Mouse (Mus musculus) forebrain, embryonic 12.5 days (tissue): ENCODE measurements at regions not wholly inside any gene's neighbourhood (a gene's known extent, or its start where the extent isn't known, plus 50 kb on each side); places are given as distances from the start of the nearest gene placed in this dataset.
A peak's percentile ranks its signal among the peaks of the same experiment; 100 is the strongest.
"Not testable (repeated sequence)": the region's sequence is repeated elsewhere in the genome, so short reads cannot be mapped to it uniquely, and the experiment has no call there.

ENCODE experiments used
- ATAC-seq: fragments of 200-750 bp; cut with Nextera tagmentation; 2 replicates; pipeline ENCODE4 v1.8.0; 2017; ENCODE audit warnings: moderate TSS enrichment; ENCODE audit not compliant: low FRiP score
- H3K27ac ChIP-seq: fragments of 300-500 bp; sonication (generic); 2 replicates; pipeline ENCODE4 v1.5.1; 2016; ENCODE audit warnings: mild to moderate bottlenecking
- H3K27me3 ChIP-seq: fragments of 300-500 bp; sonication (generic); 2 replicates; pipeline ENCODE4 v1.6.1; 2016; ENCODE audit warnings: mild to moderate bottlenecking
- H3K36me3 ChIP-seq: fragments of 300-500 bp; sonication (generic); replicated peaks from 2 replicates; pipeline ENCODE4 v1.6.1; 2016; ENCODE audit warnings: mild to moderate bottlenecking
- H3K4me1 ChIP-seq: fragments of 300-500 bp; sonication (generic); 2 replicates; pipeline ENCODE4 v1.6.1; 2016
- H3K4me2 ChIP-seq: fragments of 300-500 bp; sonication (generic); 2 replicates; pipeline ENCODE4 v1.6.1; 2016; ENCODE audit warnings: mild to moderate bottlenecking, moderate library complexity
- H3K4me3 ChIP-seq: fragments of 300-500 bp; sonication (generic); replicated peaks from 2 replicates; pipeline ENCODE4 v1.5.1; 2016; ENCODE audit warnings: mild to moderate bottlenecking
- H3K9ac ChIP-seq: fragments of 300-500 bp; sonication (generic); 2 replicates; pipeline ENCODE4 v1.6.1; 2016; ENCODE audit warnings: mild to moderate bottlenecking
- H3K9me3 ChIP-seq: fragments of 300-500 bp; sonication (generic); 2 replicates; pipeline ENCODE4 v1.6.1; 2016
- WGBS: fragments of 180-500 bp; shearing (Covaris S2); methylation state at CpG from one replicate; pipeline ENCODE4 v1.1.7; 2016; 5-methylcytosine and 5-hydroxymethylcytosine counted together

DNA sequence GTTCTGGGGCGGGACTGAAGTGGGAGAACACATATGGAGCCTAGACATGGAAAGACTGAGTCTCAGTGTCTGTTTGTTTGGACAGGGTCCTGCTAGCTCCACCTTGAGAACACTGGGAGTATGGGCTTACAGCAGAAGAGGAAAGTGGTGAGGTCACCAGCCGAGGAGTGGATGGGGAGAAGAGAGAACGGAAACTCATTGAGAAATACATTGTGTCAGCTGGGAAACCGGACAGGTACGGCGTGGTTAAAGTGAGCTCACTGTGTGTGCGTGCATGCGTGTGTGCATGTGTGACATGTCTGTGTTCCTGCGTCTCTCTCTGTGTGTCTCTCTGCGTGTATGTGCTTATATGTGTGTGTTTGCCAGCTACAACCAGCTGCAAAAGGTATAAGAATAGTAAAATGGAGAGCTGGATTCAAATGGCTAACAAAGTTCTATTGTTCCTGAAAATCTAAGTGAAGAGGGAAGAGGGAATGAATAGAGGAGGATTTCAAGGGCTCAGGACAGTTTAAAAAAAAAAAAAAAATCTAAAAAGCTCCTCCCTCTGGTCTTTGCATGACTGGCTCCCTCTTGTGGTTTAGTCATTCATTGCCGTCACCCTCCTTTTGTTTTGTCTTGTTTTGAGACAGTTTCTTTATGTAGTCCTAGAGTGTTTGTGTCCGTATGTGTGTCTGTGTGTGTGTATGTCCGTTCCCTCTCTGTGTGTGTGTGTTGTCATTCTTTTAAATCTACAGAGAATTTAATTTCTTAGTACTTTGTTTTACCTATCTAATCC lies 52.0 kb upstream of the Ak4 start:
- 62% methylated on average over 13 of the region's 13 CpGs for WGBS
- no peaks in the 10 kb centered on the region for H3K9me3 ChIP-seq

DNA sequence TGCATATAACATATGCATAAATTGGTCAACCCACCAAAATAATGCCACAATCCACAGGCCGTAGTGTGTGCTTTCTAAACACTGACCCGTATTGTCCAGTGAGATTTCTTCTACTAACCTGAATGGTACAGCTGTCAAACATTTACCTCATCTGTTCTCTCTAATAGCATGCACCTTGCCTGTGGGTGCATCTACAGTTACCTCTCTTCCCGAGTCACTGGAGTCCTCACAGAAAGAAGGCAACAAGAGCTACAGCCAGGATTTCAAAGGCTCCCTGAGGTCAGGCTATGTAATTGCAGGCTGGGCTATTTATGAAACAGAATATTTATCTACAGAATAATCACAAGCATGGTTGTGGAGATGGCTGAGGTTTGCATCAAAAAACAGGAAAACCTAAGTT lies 53.8 kb upstream of the Ak4 start:
- Histone ChIP-seq H3K4me3 (no peak overlapping the region), H3K27me3 (no peaks in the 10 kb centered on the region), H3K4me1 (no peaks in the 10 kb centered on the region), H3K9me3 (no peaks in the 10 kb centered on the region), H3K4me2 (no peak overlapping the region), H3K9ac (no peak overlapping the region), H3K27ac (no peak overlapping the region), H3K36me3 (no peaks in the 10 kb centered on the region)
- 87% methylated on average over 3 of the region's 3 CpGs for WGBS
- ATAC-seq: no peak

More for the DNA sequence above, 52.0 kb upstream of the Ak4 start:
- Histone ChIP-seq H3K9ac (no peak overlapping the region), H3K27me3 (no peaks in the 10 kb centered on the region), H3K27ac (no peak overlapping the region), H3K4me1 (no peaks in the 10 kb centered on the region), H3K4me2 (no peak overlapping the region), H3K4me3 (no peak overlapping the region), H3K36me3 (no peaks in the 10 kb centered on the region)
- peak; percentile 33; the same call in 1 of the 2 replicates for ATAC-seq

DNA sequence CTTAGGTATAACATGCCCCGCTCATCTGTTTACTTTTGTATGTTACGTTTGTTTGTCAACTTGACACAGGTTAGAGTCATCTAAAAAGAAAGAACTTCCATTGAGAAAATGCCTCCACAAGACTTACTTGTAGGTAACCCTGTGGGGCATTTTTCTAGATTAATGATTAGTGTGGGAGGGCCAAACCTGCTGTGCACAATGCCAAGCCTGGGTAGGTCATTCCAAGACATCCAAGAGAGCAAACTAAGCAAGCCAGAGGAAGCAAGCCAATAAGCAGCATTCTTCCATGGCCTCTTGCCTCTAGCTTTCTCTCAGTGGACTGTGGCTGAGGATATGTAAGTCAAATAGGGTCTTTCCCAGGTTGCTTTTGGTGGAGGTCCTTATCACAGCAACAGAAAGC lies 54.4 kb upstream of the Ak4 start:
- WGBS: 92% methylated on average over 2 of the region's 2 CpGs
- Histone ChIP-seq H3K4me3 (no peak overlapping the region), H3K27ac (no peak overlapping the region), H3K27me3 (no peaks in the 10 kb centered on the region), H3K4me2 (no peak overlapping the region), H3K36me3 (no peaks in the 10 kb centered on the region), H3K9me3 (no peaks in the 10 kb centered on the region), H3K9ac (no peak overlapping the region), H3K4me1 (no peaks in the 10 kb centered on the region)
- no peak for ATAC-seq

DNA sequence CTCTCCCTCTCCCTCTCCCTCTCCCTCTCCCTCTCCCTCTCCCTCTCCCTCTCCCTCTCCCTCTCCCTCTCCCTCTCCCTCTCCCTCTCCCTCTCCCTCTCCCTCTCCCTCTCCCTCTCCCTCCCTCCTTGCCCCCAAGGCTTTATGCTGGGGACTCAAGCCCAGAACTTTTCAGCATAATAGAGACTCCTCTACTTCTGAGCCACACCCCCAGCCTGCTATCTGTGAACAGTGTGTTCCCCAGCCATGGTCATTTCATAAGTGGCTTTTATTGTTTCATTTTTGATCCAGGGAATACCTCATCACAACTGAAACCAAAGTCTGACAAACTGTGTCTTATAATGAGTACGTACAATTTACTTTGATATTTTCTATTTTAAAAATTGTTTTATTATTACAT lies 55.8 kb upstream of the Ak4 start:
- not testable (repeated sequence) for ATAC-seq, H3K27me3 ChIP-seq, H3K4me2 ChIP-seq, H3K4me1 ChIP-seq, H3K36me3 ChIP-seq, H3K27ac ChIP-seq, H3K9me3 ChIP-seq, H3K9ac ChIP-seq, H3K4me3 ChIP-seq
- 96% methylated on average over 1 of the region's 1 CpGs for WGBS

DNA sequence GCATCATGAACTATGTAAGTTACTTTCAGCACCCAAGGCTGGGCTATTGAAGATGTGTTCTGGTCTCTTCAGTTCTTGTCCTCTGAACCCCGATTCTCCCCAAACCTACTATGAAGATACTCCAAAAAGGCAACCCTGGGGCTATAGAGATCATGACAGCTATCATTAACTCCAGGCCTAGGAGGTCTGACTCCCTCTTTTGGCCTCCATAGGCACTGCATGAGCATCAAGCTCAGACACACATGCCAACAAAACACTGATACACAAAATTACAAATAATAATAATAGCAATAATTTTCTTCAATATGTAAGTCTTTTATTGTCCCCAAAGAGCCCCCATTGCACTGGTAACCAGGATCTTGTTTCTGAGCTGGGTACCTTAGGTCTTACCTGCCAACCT lies 57.3 kb upstream of the Ak4 start:
- no peak for ATAC-seq
- Histone ChIP-seq H3K4me3 (no peak overlapping the region), H3K9me3 (no peaks in the 10 kb centered on the region), H3K4me1 (peaks cover 9% of the 10 kb centered on the region), H3K9ac (no peak overlapping the region), H3K36me3 (no peaks in the 10 kb centered on the region), H3K4me2 (no peak overlapping the region), H3K27me3 (no peaks in the 10 kb centered on the region), H3K27ac (no peak overlapping the region)
- WGBS: 93% methylated on average over 1 of the region's 1 CpGs

DNA sequence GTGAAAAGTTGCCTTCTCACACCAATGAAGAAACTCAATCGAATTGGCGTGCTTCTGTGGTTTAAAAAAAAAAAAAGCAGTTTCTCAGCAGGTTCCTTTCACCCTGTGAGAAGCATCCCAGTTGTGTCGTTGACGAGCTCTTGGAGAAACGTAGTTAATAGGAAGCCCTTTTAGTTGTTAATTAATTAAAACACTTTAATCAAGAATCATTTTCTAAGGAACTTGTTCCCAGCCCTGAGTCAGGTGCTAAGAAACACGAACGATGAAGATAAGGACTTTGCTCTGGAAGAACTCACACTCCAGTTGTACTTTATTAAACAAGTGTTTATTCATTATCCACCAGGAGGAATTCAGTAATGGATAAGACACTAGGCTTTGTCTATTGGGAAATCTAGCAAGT lies 58.8 kb upstream of the Ak4 start:
- 55% methylated on average over 7 of the region's 7 CpGs for WGBS
- H3K4me2 ChIP-seq: no peak overlapping the region
- H3K4me3 ChIP-seq: no peak overlapping the region
- H3K27ac ChIP-seq: no peak overlapping the region
- H3K9ac ChIP-seq: no peak overlapping the region
- ATAC-seq: no peak
- no peaks in the 10 kb centered on the region for H3K36me3 ChIP-seq
- H3K9me3 ChIP-seq: no peaks in the 10 kb centered on the region
- H3K4me1 ChIP-seq: peaks cover 12% of the 10 kb centered on the region
- H3K27me3 ChIP-seq: no peaks in the 10 kb centered on the region

DNA sequence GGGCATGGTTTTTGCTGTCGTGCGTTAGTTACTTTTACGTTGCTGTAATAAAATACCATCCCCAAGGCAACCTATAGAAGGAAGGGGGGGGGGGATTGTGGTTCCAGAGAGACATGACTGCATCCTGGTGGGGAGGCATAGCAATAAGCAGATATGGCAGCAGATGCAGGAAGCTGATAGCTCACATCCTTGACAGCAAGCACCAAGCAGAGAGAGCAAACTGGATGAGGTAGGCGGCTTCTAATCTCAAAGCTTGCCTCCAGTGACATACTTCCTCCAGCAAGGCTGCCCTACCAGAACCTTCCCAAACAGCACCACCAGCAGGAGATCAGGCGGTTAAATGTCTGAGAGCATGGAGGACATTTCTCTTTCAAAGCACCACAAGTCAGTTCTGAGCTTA lies 60.0 kb upstream of the Ak4 start:
- H3K27me3 ChIP-seq: no peaks in the 10 kb centered on the region
- 87% methylated on average over 5 of the region's 5 CpGs for WGBS
- ATAC-seq: no peak
- no peak overlapping the region for H3K4me3 ChIP-seq
- H3K9ac ChIP-seq: no peak overlapping the region
- no peak overlapping the region for H3K4me2 ChIP-seq
- H3K27ac ChIP-seq: no peak overlapping the region
- H3K4me1 ChIP-seq: peaks cover 24% of the 10 kb centered on the region
- no peaks in the 10 kb centered on the region for H3K9me3 ChIP-seq
- H3K36me3 ChIP-seq: no peaks in the 10 kb centered on the region

DNA sequence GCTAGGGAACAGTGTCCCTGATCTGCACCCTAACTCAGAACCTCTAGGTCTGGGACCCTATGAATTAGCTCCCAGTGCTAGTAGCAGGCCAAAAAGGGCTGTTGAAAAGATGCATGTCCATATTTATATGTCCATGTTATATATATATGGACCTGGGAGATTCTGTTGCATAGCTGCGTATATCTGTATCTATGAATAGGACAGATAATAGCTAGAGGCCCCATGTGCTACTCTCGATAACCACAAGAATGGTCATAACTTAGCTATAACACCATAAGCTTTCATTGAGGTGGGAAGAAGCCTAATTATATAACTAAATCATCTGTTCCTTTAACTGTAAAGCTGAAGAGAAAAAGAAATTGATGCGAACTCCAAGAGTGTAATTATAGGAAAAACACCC lies 60.6 kb upstream of the Ak4 start:
- H3K4me1 ChIP-seq: peaks cover 30% of the 10 kb centered on the region
- ATAC-seq: no peak
- H3K9ac ChIP-seq: no peak overlapping the region
- no peak overlapping the region for H3K27ac ChIP-seq
- H3K36me3 ChIP-seq: no peaks in the 10 kb centered on the region
- no peaks in the 10 kb centered on the region for H3K27me3 ChIP-seq
- no peak overlapping the region for H3K4me3 ChIP-seq
- H3K4me2 ChIP-seq: no peak overlapping the region
- H3K9me3 ChIP-seq: no peaks in the 10 kb centered on the region
- WGBS: 96% methylated on average over 3 of the region's 3 CpGs

DNA sequence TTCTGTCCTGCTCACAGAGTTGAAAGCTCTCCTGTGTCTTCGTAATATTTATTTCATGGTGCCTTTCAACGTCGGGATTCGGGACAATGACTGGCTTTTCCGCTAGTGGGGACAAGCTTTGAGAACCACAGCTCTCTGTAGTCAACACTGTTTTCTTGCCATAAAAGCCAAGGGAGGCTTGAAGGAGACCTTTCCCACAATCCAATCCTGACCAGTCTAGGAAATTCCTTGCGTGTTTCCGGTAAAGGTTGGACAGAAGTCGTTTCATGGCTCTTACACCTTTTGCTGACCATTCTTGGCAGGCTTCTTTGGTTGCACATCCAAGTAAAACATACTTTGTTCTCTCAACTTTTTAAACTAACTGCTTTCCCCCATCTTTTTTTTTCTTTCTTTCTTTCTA lies 61.2 kb upstream of the Ak4 start:
- no peak overlapping the region for H3K27ac ChIP-seq
- no peak for ATAC-seq
- peak overlapping the region; percentile 86 for H3K4me2 ChIP-seq
- no peaks in the 10 kb centered on the region for H3K27me3 ChIP-seq
- no peak overlapping the region for H3K9ac ChIP-seq
- WGBS: 85% methylated on average over 8 of the region's 8 CpGs
- no peak overlapping the region for H3K4me3 ChIP-seq
- no peaks in the 10 kb centered on the region for H3K36me3 ChIP-seq
- peaks cover 31% of the 10 kb centered on the region for H3K4me1 ChIP-seq
- no peaks in the 10 kb centered on the region for H3K9me3 ChIP-seq

DNA sequence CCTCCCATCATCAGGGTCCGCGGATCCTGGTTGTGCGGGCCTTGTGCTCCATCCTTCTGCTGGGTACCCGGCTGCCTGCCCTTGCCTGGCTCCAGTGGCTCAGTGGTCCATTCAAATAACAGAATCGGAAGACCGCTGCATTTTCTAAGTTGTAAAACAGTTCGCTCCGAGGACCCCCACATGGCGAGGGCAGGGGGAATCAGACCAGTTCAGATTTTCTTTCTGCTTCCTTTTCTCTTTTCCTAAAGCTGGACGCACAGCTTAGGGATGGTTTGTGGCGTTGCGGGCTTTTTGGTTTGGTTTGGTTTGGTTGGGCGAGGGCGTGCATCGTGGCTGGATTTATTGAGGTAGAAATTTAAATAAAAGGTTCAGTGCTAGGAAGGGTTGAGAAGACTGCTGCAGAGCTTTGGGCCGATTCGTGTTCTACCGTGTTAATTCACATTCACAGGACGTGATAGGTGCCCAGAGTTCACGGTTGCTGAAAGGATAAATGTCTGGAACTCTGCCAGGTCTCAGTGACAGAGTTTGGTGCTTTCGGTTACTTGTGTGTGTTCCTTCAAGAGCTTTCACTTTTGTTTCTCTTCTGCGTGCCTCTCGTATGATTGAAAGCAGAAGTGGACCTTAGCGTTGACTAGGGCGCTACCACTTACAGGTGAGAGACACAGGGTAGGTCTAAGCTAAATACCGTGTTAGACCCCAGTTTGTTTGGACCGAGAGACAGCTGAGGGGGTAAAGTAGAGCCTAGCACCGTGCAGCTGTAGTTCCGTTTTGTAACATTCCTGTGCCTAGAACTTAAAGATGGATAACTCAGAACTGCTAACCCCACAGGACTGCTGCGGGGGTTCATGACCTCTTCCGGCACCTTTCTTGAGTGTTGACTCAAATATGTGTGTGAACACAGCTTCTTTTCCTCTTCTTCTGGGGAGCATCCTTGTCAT lies 61.9 kb upstream of the Ak4 start:
- Histone ChIP-seq H3K4me3 (peak overlapping the region; percentile 84), H3K4me2 (peak overlapping the region; percentile 86), H3K9me3 (no peaks in the 10 kb centered on the region), H3K36me3 (no peaks in the 10 kb centered on the region), H3K27me3 (no peaks in the 10 kb centered on the region), H3K27ac (peak overlapping the region; percentile 96), H3K9ac (peak overlapping the region; percentile 94), H3K4me1 (peaks cover 31% of the 10 kb centered on the region)
- ATAC-seq: peak; percentile 12; the same call in 1 of the 2 replicates
- 16% methylated on average over 31 of the region's 31 CpGs for WGBS

DNA sequence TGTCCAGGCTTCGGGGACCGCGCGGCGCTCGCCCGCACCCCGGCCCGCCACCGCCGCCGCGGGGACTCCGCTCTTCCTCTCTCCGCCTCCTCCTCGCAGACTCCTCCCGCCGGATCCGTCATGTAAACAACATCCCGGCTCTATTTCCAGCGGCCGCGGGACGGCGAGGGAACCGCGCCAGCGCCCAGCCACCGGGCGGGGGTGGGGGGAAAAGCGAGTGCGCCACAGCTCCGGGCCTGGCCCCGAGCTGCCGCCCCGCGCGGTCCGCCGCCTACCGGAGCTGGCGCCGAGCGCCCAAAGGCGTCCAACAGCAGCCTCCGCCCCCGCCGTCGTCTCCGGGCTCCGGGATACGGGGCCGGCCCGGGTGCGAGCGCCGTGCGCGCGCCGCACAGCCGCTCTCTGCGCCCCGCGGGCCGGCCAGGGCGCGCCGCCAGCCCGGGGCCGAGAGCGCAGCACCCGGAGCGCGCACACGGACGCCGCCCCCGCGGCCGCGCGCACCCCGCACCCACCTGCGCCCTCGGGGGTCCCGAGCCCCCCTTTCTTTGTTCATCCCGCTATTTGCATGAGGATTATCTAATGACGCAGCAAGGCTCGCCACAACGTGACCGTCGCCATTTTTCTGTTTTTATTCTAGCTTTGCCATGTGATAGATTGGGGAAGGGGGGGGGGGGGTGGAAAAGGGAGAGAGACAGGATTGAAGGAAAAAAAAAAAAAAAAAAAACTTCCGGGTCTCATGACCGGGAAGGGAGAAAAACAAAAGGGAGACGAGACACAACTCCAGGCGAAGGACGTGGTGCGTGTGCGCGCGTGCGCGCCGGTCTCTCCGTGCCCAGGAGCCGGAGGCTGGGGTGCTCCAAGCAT lies 62.8 kb upstream of the Ak4 start:
- ATAC-seq: peak; percentile 88
- Histone ChIP-seq H3K36me3 (no peaks in the 10 kb centered on the region), H3K4me2 (peak overlapping the region; percentile 86), H3K4me3 (peak overlapping the region; percentile 84), H3K9ac (peak overlapping the region; percentile 94), H3K27me3 (no peaks in the 10 kb centered on the region), H3K4me1 (peaks cover 31% of the 10 kb centered on the region), H3K9me3 (no peaks in the 10 kb centered on the region), H3K27ac (peak overlapping the region; percentile 96)
- under 1% methylated on average over 100 of the region's 107 CpGs for WGBS
